Mouse (Mus musculus): ENCODE data around the gene Serpina10.
A peak's percentile ranks its signal among the peaks of the same experiment; 100 is the strongest.
"Not testable (repeated sequence)": the region's sequence is repeated elsewhere in the genome, so short reads cannot be mapped to it uniquely, and the experiment has no call there.

Gene Serpina10

DNA sequence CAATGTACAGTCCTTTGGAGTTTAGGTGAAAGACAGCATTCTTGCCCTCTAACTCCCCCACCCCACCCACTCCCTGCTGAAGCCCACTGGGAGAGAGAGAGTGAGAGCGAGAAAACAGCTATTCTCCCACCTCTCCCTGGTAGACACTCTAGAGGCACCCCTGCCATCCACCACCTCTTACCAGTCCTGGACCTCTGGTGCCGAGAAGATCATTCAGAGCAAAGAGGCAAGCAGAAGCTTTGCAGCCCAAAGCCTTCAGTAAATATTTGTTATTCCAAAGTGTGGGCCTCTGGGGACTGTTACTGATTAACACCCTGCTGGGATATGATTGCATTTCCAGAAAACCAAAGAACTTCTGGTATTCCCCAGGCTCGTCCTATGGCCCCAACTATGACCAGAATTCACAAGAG is at the start of gene Serpina10:
Serpina10 (minus strand) TSS at position 242 of the 410 bp plus-strand sequence.
- DNase-seq: no peak

DNA sequence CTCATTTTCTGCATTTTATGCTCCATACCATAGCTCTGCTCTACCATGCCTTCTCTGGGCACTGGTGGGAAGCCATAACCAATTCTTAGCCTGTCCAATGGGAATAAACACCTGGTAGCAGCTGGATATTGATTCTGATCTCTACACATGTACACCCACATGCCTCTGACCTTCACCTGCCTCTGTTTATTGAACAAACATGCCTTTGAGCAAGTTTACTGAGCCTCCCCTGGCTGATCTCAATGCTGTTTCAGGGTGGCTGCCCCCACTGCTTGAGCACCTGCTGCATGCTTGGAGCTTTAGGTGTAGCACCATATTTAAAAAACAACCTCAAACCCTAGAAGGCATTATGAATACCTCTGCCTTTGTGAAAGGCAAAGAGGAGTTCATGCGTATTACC is 48.6 kb upstream of the Serpina10 start:
- DNase-seq: not testable (repeated sequence)

DNA sequence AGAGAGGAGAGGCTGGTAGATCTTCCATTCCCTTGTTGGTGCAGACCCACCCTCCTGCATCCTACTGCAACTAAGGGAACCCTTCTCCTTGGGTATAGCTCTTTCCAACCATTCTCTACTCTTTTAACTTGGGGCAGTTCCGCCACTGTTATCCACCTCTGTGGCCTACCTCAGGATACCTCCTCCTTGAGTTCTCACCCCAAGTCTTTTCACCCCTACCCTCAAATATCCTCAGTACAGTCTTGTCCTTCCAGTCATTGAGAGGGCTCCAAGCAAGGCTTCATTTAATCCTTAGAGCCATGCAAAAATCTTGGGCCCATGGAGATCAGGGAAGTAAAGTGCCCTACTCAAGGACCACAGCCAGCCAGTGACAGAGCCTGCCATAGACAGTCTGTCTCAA is 44.8 kb upstream of the Serpina10 start, which contains the start of gene Serpina16:
Serpina16 (minus strand) TSS at position 101 of the 400 bp plus-strand sequence.
- no peak for DNase-seq

DNA sequence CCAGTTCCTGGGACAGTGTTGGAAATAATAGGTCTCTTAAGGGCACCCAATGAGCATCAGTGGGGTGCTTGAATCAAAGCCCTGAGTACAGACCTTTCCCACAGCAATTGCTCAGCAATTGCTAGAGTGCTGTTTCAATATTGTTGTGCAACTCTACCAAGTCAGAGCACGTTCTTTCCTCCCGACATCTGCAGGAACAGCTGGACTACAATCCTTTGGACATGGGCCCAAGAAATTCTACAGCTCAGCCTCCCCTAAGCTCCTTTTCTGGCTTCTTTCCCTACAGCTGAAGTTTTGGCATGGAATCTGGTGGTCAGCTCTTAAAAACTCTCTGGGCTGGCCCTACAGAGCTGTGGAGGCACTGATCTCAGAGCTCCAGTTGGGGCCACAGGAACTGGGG is 41.9 kb upstream of the Serpina10 start:
- DNase-seq: peak; percentile 13

DNA sequence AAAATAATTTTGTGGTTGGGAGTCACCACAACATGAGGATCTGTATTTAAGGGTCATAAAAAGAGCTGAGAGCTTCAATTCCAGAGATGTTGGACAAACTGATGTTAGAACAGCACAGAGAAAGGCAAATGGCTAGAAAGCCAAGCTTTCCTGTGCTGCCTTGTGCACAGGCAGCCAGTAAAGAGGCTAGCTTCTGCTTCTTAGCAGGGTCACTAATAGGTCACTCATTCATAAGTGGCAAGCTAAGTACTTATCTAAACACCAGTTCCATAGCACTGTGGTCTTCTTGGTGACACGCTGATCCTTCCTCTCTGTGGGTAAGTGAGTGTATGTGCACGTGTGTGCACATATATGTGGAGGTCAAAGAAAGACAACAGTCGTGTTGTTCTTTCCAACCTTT is 40.2 kb upstream of the Serpina10 start:
- no peak for DNase-seq

DNA sequence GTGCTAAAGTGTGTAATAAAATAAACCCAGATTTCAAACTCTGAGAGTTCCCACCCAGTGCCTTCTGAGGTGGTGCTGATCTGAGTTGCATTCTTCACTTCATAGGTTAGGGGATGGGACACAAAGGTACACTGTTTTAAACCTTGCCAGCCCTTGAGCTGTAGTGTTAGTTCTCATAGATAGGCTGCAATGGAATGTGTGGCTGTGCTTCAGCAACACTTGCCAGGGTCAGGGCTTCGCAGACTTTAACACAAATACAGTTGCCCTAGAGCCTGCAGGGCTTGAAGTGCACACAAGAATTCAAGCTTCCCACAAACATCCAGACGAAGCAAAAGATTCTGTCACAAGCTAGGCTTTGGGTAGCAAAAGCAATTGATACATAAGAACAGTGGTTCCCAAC is 39.7 kb upstream of the Serpina10 start:
- DNase-seq: no peak

DNA sequence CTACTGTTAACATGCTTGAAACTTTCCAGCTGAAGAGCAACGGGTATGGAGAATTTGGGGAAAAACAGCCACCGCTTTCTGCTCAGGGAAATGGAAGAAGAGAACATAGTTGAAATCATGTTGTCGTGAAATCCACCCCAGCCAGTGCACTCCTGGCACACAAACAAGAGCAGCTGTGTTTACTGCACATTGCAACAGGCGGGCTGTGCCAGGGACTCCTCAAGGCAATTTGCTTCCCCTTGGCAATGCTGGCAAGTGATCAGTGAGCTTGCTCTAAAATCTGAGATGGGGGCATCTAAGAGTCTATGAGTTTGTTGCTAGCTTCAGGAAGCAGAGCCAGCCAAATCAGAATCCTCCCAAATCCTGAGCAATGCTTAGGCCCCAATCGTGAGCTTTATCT is 39.1 kb upstream of the Serpina10 start:
- no peak for DNase-seq

DNA sequence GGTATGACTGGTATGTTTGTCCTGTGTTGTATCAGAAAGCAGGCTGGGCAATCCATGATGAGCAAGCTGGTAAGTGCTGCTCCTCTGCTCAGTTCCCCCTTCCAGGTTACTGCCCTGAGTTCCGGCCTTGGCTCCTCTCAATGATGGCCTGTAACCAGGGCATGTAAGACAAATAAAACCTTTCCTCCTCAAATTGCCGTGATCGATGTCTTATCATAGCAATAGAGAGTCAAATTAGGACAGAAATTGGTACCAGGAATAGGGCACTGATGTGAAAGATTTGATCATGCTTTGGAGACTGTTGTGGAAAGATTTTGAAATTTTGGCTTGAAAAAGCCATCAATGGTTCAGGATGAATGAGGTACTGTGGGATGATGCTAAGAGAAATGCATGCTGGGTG is 34.0 kb upstream of the Serpina10 start:
- no peak for DNase-seq

DNA sequence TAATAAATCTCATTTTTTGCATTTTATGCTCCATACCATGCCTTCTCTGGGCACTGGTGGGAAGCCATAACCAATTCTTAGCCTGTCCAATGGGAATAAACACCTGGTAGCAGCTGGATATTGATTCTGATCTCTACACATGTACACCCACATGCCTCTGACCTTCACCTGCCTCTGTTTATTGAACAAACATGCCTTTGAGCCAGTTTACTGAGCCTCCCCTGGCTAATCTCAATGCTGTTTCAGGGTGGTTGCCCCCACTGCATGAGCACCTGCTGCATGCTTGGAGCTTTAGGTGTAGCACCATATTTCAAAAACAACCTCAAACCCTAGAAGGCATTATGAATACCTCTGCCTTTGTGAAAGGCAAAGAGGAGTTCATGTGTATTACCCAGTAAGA is 30.8 kb upstream of the Serpina10 start:
- DNase-seq: not testable (repeated sequence)

DNA sequence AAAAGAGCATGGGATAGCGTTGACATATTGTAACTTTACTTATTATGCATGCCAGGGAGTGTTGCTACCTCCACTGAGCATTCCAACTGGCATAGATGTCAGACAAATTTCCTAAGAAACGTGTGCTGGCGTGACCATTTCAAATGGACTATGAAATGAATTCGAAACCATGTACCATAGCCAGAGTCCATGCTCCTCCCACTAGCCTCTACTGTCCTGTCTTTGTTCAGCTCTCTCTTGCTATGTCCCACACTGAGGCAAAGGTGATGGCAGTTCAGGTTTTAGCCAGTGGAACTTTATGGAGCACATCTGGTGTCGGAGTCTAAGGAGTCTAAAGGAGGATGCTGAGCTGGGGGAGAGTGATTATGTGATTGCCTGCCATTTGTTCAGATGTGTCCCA is 28.8 kb upstream of the Serpina10 start:
- DNase-seq: peak; percentile 22

DNA sequence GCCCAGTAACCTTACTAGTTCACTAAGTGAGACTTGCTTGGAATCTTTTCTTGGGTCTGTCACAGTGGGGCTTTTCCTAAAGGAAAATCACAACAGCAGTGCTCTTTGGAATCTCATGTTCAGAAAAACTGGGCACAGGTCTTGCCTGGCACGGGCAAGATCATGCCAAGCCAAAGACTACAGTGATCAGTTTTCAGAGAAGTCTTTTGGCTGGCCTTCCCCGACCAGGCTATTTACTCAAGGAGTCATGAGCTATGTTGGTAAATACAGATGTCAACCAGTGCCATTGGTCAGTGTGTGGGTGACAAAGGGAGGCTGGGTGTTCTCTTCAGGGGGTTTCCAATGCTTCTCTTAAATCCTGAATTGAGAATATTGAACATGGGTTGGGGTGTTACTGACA is 27.9 kb upstream of the Serpina10 start:
- no peak for DNase-seq

DNA sequence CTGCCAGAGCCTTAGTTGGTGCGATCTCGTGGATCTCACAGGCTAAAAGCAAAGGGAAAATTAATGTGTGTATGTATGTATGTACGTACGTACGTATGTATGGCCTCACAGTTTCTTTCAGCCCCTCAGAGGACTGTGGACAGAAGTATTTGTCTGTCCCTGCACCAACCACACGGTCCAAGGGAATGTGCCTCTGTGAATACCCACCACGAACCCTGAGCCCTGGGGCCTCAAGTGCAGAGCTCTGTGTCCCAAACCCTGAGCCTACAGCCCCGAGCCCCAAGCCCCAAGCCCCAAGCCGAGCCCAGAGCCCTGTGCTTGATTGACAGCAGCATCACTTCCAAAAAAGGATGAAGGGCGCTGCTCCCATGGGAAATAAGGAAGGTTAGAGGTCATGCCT is 26.7 kb upstream of the Serpina10 start:
- no peak for DNase-seq

DNA sequence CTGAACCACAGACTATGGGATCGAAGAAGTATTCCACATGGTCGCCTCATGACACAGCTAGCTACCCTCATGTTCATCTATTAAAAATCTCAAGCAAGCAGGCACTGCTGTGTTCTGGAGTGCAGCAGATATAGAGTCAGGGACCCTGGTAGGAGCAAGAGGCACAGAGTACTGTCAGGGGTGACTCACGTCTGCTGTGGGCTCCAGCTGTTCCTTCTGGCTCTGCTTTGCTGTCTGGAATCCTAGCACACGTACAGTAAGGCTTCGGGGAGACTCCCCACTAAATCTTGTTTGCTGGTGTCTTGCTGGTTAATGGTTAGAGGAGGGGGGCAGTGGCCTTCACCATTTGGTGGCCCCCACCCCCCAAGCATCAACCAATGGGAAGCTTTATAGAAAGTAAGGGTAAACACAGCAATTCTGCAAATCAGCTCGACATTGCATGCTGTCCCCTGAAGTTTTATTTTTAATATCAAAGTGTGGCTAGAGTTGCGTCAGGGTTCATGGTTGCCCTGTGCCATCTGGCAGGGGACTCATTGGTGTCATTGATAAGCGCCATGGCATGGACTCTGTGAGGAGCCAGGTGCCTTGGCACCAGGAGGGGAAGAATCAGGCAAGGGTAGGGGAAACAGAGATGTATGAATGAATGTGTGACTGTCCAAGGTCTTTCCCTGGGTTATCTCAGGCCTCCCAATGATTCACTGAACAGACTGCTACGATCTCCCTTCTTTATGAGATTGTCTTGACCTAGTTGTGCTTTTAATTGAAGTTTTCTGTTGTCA is 25.8 kb upstream of the Serpina10 start, which contains the start of gene Serpina6:
Serpina6 (minus strand) TSS at position 365 of the 779 bp plus-strand sequence.
- peak; percentile 40 for DNase-seq

DNA sequence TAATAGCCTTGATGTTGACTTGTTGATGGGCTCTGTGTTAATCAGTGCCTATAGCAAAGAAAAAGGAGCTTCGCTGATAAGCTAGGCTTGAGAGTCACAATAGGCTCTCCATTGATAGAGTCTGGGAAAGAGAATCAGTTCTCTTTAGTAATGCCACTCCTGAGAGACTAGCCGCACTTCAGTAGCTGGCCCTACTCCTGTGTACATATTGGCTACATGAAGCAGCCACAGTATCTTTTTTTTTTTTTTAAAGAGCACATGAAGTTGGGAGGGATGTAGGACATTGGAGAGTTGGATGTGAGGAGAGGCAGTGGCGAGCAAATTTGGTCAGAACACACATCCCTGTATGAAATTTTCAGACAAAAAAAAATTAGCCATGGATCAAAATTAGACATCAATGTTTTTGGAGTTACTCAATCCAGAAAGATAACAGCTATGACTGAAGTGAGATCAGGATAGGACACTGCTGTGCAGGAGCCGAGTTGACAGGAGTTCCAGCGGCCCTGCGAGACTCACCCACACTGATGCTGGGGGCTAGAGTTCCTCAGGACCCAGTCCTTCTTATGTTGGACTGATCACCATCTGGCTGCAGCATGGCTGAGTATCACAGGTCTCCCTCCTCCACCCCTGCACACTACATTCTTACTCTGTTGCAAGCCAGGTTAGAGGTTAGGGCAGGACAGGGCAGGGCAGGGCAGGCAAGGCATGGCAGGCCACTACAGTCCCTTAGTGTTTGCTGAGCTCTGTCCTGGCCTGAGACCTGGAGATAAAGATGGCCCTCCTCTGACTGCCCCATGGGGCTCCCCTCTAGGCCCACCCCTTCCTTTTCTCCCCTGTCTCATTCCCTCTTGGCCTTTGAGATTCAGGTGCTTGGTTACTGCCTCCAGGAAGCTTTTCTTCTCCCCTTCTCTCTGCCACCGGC is 24.1 kb upstream of the Serpina10 start:
- no peak for DNase-seq

DNA sequence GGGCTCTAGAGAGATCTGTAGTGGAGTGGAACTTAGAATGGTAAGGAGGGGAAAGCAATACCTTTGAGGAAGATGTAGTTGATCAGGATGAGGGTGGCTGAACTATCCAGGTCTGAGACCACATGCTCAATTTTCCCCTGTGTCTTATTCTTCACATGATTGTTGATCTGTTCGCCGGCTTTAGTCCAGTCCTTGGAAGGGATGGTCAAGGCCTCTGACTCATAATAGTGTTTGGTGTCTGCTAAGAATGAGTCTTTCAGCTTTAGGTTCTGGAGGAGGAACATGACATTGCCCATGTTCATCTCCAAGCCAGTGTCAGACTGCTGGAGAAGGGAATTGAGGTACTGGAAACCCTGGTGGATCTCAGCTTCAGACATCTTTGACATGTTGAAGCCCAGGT is 22.6 kb upstream of the Serpina10 start:
- no peak for DNase-seq

DNA sequence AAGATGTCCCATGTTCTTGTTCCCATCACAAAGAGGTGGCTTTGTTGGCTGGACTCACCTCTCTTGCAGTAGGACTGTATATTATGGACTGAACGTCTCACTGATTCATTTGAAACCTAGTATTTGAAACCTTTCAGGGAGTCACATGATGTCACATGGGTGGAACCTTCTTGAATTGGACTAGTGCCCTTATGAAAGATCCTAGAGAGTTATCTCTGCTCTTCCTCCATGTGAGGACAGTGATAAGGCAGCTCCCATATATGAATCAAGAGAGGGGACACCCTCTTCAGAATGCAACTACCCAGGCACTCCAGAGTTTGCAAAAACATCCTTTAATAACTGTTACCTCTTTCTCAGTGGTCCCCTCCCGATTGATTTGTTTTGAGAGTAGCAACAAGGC is 15.1 kb upstream of the Serpina10 start:
- no peak for DNase-seq

DNA sequence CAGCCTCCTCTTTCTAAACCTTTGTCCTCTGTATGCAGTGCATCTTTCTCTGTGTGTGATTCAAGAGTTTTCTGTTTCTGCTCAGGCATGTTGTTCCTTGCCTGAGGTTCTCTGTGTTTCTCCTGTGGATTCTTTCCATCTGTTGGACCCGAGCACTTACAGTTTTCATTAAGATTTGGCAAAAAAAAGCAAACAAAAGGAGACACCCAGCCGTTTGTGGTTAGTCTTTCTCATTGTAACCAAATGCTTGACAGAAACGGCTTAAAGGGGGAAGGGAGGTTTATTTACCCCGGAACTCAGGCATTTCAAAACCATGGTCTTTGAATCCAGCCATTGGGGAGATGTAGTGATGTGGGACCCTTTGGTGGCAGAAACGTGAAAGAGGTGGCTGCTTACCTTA is 13.4 kb upstream of the Serpina10 start:
- no peak for DNase-seq

DNA sequence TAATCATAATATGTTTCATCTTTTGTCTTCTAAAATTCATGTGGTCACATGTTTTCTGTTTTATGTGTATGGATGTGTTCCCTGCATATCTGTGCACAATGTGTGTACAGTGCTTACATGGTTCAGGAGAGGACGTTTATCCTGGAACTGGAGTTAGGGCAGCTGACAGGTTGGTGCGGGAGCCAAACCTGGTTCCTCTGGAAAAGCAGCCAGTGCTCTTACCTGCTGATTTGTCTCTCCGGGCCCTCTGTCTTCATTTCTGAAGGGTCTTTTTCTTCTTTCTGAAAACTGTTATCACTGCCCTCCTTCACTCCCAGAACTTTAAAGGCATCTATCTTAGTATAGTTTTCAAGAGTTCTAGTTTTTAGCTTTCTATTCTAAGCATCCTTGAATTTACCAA is 12.6 kb upstream of the Serpina10 start:
- DNase-seq: no peak

DNA sequence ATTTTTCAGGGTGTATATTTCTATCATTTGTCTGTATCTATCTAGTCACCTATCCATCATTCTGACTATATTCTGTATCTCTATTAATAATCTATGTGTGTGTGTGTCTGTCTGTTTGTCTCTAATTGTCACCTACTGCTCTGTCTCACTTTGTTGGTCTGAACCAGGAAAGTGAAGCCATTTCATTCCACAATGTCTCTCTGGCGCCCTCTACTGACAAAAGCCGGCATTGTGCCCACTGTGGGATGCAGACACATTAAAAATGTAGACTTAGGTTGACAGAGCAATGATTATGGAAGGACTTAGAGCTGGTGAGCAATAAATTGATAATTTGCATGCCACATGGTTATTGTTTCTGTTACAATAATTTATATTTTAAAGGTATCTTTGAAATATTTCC is 12.1 kb upstream of the Serpina10 start:
- DNase-seq: peak; percentile 80

DNA sequence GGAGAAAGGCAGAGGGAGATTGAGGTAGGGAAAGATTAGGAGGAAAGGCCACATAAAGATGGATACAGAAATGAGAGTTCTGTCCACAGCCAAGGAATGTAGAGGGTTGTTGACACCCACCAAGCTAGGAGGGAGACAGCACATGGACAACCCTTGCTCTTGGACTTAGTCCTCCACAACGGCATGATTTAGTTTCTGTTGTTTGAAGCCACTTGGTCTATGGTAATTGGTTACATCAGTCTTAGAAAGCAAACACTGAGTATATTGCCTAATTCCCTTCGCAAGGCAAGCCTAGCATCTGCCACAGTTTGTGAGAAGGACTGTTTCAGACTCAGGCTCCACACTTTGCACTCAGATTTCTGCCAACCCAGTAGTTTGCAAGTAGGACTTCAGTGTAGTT is 4.6 kb upstream of the Serpina10 start:
- no peak for DNase-seq

DNA sequence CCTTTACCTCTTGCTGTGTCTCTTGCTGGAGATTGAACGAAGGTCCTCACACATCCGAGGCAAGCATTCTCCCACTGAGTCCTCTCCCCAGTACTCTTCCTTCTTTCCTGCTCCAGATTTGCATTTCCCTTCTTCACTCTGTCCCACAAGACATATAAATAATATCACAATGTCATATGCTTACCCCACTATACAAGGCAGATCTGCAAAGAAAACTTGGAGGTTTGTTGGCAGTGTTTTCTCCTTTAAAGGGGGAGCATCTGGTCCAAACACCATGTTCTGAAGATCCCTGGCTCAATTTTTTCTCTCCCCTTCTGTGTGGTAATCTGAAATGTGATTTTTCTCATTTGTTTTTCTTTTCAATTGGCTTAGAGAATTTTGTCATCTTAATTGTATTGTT is 3.2 kb upstream of the Serpina10 start:
- DNase-seq: no peak

DNA sequence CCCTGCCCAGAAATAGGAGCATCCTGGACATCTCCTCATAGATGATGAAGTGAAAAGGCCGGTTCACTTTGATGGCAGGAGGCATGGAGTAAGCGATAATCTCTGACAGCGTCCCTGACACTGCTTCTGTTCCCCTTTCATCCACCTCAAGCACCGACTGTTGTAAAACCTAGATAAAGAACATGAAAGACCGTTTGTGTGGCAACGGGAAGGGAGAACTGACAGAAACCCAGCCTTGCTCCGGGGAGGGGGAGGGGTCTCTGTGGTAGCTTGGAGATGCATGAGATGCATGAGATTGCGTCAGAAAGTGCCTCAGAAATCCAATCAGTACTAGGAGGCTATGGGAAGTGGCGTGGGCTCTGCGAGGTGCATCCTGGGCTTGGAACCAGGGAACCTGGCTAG is 14.4 kb downstream of the Serpina10 start:
- DNase-seq: no peak

DNA sequence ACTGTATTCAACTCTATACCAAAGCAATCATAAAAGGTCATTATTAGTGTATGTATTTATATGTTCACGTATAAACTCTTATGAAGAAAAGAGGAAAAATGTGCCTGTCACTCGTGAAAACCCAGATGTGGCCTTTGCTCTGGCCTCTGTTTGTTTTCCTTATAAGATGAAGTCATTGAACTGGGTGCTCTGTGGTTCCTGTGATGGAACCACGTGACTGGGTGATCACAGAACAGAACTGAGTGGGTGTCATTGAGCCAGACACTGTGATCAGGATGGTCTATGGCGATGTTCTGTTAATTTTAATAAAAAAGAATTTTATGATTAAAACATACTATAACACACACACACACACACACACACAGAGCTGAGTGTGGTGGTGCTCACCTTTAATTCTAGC is 15.5 kb downstream of the Serpina10 start:
- no peak for DNase-seq

DNA sequence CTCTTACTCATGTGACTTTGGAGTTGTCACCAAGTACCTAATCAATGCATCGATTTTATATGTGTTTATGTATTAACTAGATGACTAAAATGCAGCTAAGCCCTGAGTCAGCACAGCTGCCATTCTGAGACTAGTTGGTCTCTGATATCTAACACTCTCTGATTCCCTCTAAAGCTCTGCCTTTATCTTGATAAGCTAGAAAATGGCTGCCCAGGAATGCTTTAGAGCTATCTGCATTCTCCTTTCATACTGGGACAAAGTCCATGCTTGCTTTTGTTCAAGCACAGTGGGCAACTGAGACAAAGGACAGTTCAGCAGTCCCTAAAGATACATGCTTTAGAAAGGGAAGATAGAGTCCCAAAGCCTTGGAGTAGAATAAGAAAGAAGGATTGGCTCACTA is 16.1 kb downstream of the Serpina10 start:
- no peak for DNase-seq

All from kidney, postnatal 14 days (tissue).